Mouse (Mus musculus) urinary bladder, postnatal 14 days (tissue): ENCODE data around the gene Ankrd17.
A peak's percentile ranks its signal among the peaks of the same experiment; 100 is the strongest.

Source experiments
- DNase-seq: peaks from one replicate; pipeline ENCODE4 v3.0.0; 2021; ENCODE audit warnings: low spot score

Ankrd17 gene

GRCm38 (mm10) chr5:90217791-90218190, 148.6 kb downstream of the Ankrd17 start:
- DNase-seq, result no peak

- DNase-seq, result no peak
Measured at GRCm38 (mm10) chr5:90217226-90217625, 149.2 kb downstream of the Ankrd17 start.

DNA sequence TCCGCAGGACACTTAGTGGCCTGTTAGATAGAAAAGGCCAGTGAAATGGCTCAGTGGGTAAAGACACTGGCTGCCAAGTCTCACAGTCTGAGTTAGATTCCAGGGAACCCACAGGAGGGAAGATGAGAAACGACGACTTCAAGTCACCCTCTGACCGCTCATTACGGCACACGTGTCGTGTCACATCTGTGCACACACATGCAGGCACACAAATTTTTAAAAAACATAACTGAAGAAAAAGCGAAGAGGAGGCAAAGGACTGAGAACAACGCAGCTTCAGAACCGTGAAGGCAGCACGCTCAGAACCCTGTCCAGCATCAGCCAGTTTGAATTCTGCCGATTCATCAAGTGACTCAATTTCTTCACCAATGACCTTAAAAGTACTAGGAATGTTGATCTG, 153.0 kb downstream of the Ankrd17 start:
- DNase-seq, result no peak

GRCm38 (mm10) chr5:90203168-90203567, 163.2 kb downstream of the Ankrd17 start:
- peak; percentile 46 for DNase-seq

GRCm38 (mm10) chr5:90202447-90203117, 163.8 kb downstream of the Ankrd17 start:
- no peak for DNase-seq

GRCm38 (mm10) chr5:90199922-90200632, 166.3 kb downstream of the Ankrd17 start:
- DNase-seq, result peak; percentile 14

DNA sequence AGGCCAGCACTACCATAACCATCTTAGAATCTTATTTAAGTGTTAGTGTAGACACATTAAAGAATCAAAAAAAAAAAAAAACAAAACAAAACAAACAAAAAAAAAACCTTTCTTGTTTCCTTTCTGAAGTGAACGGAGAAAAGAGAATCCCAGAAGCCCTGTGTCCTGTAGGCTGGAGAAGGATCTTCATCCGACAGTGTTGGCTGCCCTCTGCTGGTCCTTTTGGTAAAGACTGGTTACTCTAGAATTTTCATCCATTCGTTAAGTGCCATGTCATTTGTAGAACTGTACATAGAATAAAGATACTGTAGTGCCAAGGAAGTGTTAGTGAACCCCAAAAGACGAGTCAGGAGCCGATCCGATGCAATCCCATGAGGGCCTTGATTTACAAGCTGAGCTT, 171.5 kb downstream of the Ankrd17 start:
- peak; percentile 72 for DNase-seq

- no peak for DNase-seq
Measured at GRCm38 (mm10) chr5:90182782-90183181, 183.6 kb downstream of the Ankrd17 start.

DNA sequence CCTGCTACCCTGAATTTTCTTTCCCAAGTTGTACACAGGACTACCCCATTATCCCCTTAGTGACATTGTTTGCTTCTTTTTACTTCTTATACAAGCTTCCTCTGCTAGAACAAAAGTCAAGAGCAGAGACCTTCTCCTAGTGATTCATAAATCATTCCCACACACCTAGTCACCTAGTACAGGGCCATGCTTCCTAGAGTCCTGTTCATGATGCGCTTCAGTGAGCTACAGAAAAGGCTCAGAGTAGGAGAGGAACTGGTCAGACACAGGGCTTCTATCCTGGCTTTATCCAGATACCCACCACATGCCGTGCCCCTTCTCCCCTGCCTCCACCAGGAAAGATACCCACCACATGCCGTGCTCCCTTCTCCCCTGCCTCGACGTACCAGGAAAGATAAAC, 187.3 kb downstream of the Ankrd17 start:
- no peak for DNase-seq

GRCm38 (mm10) chr5:90178116-90178515, 188.3 kb downstream of the Ankrd17 start:
- no peak for DNase-seq
